Comparison of ENCODE assay signal across 16 mouse cellular contexts in the genomic region with DNA sequence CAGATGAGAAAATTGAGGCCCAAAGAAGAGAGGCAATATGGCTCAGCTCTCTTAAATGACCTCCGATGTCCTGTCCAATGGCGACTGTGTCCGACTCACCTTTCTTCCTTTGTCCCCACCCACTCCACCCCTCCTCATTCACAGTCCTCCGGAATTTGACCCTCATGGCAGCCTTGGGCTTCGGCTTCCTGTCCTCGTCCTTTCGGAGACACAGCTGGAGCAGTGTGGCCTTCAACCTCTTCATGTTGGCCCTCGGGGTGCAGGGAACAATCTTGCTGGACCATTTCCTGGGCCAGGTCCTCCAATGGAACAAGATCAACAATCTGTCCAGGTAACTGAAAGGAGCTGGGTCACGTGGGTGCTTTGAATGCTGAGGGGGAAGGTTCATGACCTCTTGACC. TPM values are rescaled to one million over a fixed set of nuclear protein-coding genes. Genes with fewer than 3 reads are reported as not detected.
DNase-seq lines count a peak whose midpoint lies in the region.
"Had no signal": no experiment of that assay in that cellular context is flagged by ENCODE, and none has a peak within 500 bp of the region (broad histone marks: within the 10 kb centered on the region; RNA-seq: fewer than 3 reads in every experiment).

No protein-coding gene starts in this region.

- DNase-seq in adrenal gland, postnatal 14 days, result peak; percentile 34
- no peak for DNase-seq in adrenal gland, postnatal 25 days
- DNase-seq in ES-CJ7 (ENCODE audit: low read depth, low spot score) (peak; percentile 45), R1 (ENCODE audit: low read depth, low spot score) (peak; percentile 59)
- no peak for DNase-seq in lung, postnatal 10 days
- DNase-seq in lung, postnatal 14 days, result no peak
- DNase-seq: adrenal gland, adult 2 months; adrenal gland, postnatal 10 days; B cell, adult 2 months; cerebellum, adult 11 months; cerebellum, adult 18-20 months; cerebellum, adult 8-10 months; cerebellum, adult 9-11 months; cerebellum, postnatal 14 days; cerebellum, postnatal 36 days; embryo, embryonic 11 days had no signal

RNA-seq across cellular contexts. Expression of a gene that starts 11.8 kb away (rescaled TPM):
- total RNA-seq in adrenal gland, postnatal 14 days (2021), result 1.1 and 8.4 TPM in 2 replicates
- 0.33 TPM in 1 of 2 replicates, not detected in the other for total RNA-seq in adrenal gland, postnatal 25 days (2021)
- total RNA-seq: adrenal gland, adult 2 months had no signal

RNA-seq across cellular contexts. Expression of a gene that starts 23.0 kb away (rescaled TPM):
- 35.3 and 35.6 TPM in 2 replicates for total RNA-seq in adrenal gland, postnatal 14 days (2021)
- total RNA-seq in adrenal gland, postnatal 25 days (2021), result 39.2 and 40.0 TPM in 2 replicates

RNA-seq across cellular contexts. Expression of a gene that starts 38.7 kb away (rescaled TPM):
- 215 and 225 TPM in 2 replicates for total RNA-seq in adrenal gland, postnatal 14 days (2021)
- 337 and 444 TPM in 2 replicates for total RNA-seq in adrenal gland, postnatal 25 days (2021)

RNA-seq across cellular contexts. Expression of a gene that starts 47.2 kb away (rescaled TPM):
- total RNA-seq in adrenal gland, postnatal 14 days (2021), result 394 and 402 TPM in 2 replicates
- total RNA-seq in adrenal gland, postnatal 25 days (2021), result 603 and 640 TPM in 2 replicates

RNA-seq across cellular contexts. Expression of a gene that starts 54.5 kb away (rescaled TPM):
- 81.4 and 90.5 TPM in 2 replicates for total RNA-seq in adrenal gland, postnatal 14 days (2021)
- total RNA-seq in adrenal gland, postnatal 25 days (2021), result 109 TPM in 2 replicates

Comparison
In these comparisons a context has a peak if more than half of its experiments do, and no peak if none do; other contexts are left out.
1. DNase-seq: peak in adrenal gland, postnatal 14 days (single experiment), ES-CJ7 (single experiment) and R1 (single experiment); none in adrenal gland, postnatal 25 days (single experiment), lung, postnatal 10 days (single experiment) and lung, postnatal 14 days (single experiment).